Mouse (Mus musculus) embryonic facial prominence, embryonic 11.5 days (tissue): ENCODE results near the gene Wdr70. TPM values are rescaled to one million over a fixed set of nuclear protein-coding genes. Genes with fewer than 3 reads are reported as not detected.

Source experiments
- ATAC-seq: fragments of 200-750 bp; cut with Nextera tagmentation; replicated peaks from 2 replicates; pipeline ENCODE4 v1.8.0; 2017; ENCODE audit warnings: low read depth; ENCODE audit not compliant: insufficient number of reproducible peaks, low FRiP score, low TSS enrichment
- DNase-seq: peaks from one replicate; pipeline ENCODE4 v3.0.0-alpha.2; 2015; ENCODE audit warnings: low spot score
- H3K27ac ChIP-seq: fragments of 300-500 bp; sonication (generic); replicated peaks from 2 replicates; pipeline ENCODE4 v1.5.1; 2014; ENCODE audit warnings: mild to moderate bottlenecking, low read depth, low read length, control low read depth
- H3K27me3 ChIP-seq: fragments of 300-500 bp; sonication (generic); 2 replicates; pipeline ENCODE4 v1.6.1; 2014; ENCODE audit warnings: mild to moderate bottlenecking, low read length, moderate library complexity, mixed read lengths; ENCODE audit not compliant: control insufficient read depth, insufficient read depth
- H3K36me3 ChIP-seq: fragments of 300-500 bp; sonication (generic); replicated peaks from 2 replicates; pipeline ENCODE4 v1.6.1; 2014; ENCODE audit warnings: low read depth, mild to moderate bottlenecking, low read length, moderate library complexity, mixed read lengths; ENCODE audit not compliant: control insufficient read depth, insufficient read depth
- H3K4me1 ChIP-seq: fragments of 300-500 bp; sonication (generic); 2 replicates; pipeline ENCODE4 v1.6.1; 2014; ENCODE audit warnings: low read length, mixed read lengths; ENCODE audit not compliant: control insufficient read depth, insufficient read depth
- H3K4me2 ChIP-seq: fragments of 300-500 bp; sonication (generic); 2 replicates; pipeline ENCODE4 v1.6.1; 2014; ENCODE audit warnings: low read depth, mild to moderate bottlenecking, control low read depth, low read length, moderate library complexity
- H3K4me3 ChIP-seq: fragments of 300-500 bp; sonication (generic); 2 replicates; pipeline ENCODE4 v1.5.1; 2014; ENCODE audit warnings: low read depth, low read length, control low read depth
- H3K9ac ChIP-seq: fragments of 300-500 bp; sonication (generic); replicated peaks from 2 replicates; pipeline ENCODE4 v1.6.1; 2014; ENCODE audit warnings: mild to moderate bottlenecking, control low read depth, low read length
- H3K9me3 ChIP-seq: fragments of 300-500 bp; sonication (generic); replicated peaks from 2 replicates; pipeline ENCODE4 v1.6.1; 2016; ENCODE audit warnings: mild to moderate bottlenecking, low read length, inconsistent platforms, mixed read lengths; ENCODE audit not compliant: control insufficient read depth
- WGBS: fragments of 180-500 bp; shearing (Covaris S2); extraction: QIAGEN DNeasy Blood & Tissue Kit; methylation state at CpG from one replicate; pipeline ENCODE4 v1.1.7; 2014; 5-methylcytosine and 5-hydroxymethylcytosine counted together
- polyA plus RNA-seq: library from polyadenylated mRNA; unstranded; fragments of >200 nt; fragmentation: Nextera tagmentation; extraction: Ambion mirVana; gene quantifications from 2 replicates; pipeline ENCODE4 v1.2.1, GENCODE M21; 2014

Gene Wdr70
- polyA plus RNA-seq, 1 experiment from 2014 or later: 68.8 TPM

DNA sequence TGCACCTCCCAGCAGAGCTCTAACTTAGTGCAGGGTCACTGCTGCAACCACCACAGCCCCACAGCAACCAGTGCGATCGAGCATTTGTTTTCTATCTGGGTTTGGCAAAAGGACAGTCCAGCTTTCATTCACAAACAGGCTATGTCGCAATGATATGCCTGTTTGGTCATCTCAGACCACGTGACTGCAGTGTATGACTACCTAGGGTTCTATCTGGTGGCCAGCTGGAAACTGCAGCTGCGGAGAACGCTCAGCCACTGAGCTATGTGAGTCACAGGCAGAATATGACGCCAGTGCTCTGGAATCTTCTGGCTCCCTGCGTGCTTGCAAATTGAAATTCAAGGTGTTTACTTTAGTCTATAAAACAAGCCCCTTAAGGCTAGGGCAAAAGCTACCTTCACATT lies 167.4 kb downstream of the Wdr70 start:
- DNase-seq (no peak), ATAC-seq (no peak)
- Histone ChIP-seq H3K27ac (no peak overlapping the region), H3K4me2 (no peak overlapping the region), H3K27me3 (no peaks in the 10 kb centered on the region), H3K36me3 (no peaks in the 10 kb centered on the region), H3K4me1 (no peaks in the 10 kb centered on the region), H3K9me3 (no peaks in the 10 kb centered on the region), H3K4me3 (no peak overlapping the region), H3K9ac (no peak overlapping the region)
- WGBS: 88% methylated on average over 8 of the region's 8 CpGs

DNA sequence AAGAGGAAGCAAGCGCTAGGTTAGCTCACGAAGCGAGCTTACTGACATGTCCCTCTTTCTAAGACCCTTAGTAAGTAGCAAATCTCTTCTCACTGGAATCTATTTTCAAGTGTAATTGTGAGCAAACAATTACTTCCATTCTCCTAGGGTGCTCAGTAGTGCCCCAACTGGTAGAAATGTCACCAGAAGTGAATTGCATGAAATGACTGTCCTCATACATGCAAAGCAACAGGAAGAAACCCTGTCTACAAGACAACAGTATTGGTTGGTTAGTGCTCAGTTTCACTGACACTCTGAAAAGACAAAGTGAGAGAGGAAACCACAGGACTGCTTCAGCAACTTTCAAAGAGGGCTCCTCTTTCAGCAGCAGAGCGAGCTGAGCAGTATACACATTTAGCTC lies 173.6 kb downstream of the Wdr70 start:
- peak; percentile 10 for DNase-seq
- H3K4me3 ChIP-seq: no peak overlapping the region

DNA sequence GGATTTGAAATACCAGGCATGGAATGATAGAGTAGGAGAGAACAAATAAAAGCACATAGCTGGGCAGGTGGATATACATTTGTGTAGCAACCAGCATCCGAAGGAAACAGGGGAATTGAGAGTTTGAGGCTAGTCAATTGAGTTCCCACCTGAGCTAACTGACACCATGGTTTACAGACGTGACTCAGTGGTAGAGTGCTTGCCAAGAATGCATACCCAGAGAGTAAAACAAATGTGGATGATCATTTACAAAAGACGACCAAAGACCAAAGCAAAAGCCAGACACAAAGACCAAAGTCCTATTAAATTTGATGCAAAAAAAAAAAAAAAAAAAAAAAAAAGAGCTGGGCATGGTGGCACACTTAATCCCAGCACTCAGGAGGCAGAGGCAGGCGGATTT lies 175.7 kb downstream of the Wdr70 start:
- no peak overlapping the region for H3K27ac ChIP-seq
- no peaks in the 10 kb centered on the region for H3K9me3 ChIP-seq
- no peaks in the 10 kb centered on the region for H3K4me1 ChIP-seq
- H3K27me3 ChIP-seq: no peaks in the 10 kb centered on the region
- H3K4me3 ChIP-seq: no peak overlapping the region
- no peak overlapping the region for H3K4me2 ChIP-seq
- H3K9ac ChIP-seq: no peak overlapping the region
- ATAC-seq (no peak), DNase-seq (no peak)
- 85% methylated on average over 4 of the region's 4 CpGs for WGBS
- H3K36me3 ChIP-seq: no peaks in the 10 kb centered on the region

More for the DNA sequence above, 173.6 kb downstream of the Wdr70 start:
- H3K27ac ChIP-seq: no peak overlapping the region
- H3K4me1 ChIP-seq: no peaks in the 10 kb centered on the region
- no peaks in the 10 kb centered on the region for H3K9me3 ChIP-seq
- no peak overlapping the region for H3K4me2 ChIP-seq
- H3K36me3 ChIP-seq: no peaks in the 10 kb centered on the region
- H3K9ac ChIP-seq: no peak overlapping the region
- WGBS: 90% methylated on average over 4 of the region's 4 CpGs
- H3K27me3 ChIP-seq: no peaks in the 10 kb centered on the region
- no peak for ATAC-seq

DNA sequence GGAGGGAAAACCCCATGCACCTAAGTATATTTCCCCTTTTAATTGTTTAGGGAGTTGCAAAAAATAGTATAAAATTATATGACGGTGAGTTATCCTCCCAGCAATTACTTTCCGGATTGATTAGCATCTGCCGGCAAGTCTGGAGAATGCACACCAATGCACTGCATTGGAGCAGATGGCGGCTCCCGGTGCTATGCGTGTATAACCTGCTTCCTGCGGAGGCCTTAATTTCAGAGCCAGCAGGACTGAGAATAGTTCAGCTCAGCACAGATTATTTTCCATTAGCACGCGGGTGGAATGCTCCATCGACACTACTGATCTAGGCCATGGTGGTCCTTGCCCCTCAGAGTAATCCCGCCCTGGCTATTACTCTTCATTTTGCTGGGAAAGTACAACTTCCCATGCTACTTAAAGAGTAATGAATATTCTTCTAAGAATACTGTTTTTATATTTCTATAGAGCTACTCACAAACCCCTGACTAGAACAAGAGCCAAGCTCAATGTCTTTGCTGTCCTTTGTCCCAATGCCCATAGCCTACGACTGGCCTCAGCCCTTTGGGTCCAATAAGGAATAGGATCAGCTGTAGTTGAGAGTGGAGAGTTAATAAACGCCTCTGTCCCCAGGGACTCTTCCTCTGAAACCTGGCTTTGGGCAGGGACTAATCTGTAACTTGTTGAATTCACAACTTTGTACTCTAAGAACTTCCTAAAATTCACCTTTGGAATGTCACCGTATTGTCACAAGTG lies 176.5 kb downstream of the Wdr70 start:
- 95% methylated on average over 14 of the region's 14 CpGs for WGBS
- H3K27ac ChIP-seq: no peak overlapping the region
- no peak for DNase-seq

DNA sequence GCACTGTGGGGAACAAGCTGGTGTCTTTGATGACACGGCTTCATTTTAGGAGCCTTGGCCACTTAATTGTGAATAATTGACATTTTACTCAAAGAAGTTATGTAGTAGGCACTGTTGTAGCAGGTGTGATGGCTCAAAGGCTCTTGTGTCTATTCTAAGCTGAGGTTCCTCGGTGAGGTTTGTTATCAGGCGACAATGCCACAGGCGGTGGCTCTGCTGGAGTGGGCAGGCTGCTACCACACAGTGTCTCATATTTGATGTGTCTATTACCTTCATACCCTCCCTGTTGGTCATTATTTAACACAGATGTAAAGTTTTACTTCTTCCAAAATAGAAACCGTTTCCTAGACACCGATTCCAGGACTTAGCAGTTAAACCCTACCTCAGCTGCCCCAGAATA lies 177.9 kb downstream of the Wdr70 start:
- no peak for DNase-seq
- Histone ChIP-seq H3K9me3 (no peaks in the 10 kb centered on the region), H3K4me3 (no peak overlapping the region), H3K9ac (no peak overlapping the region), H3K4me2 (no peak overlapping the region), H3K4me1 (no peaks in the 10 kb centered on the region), H3K36me3 (no peaks in the 10 kb centered on the region), H3K27me3 (no peaks in the 10 kb centered on the region), H3K27ac (no peak overlapping the region)
- no peak for ATAC-seq
- 90% methylated on average over 6 of the region's 6 CpGs for WGBS

More for the DNA sequence above, 176.5 kb downstream of the Wdr70 start:
- no peaks in the 10 kb centered on the region for H3K27me3 ChIP-seq
- no peak overlapping the region for H3K9ac ChIP-seq
- ATAC-seq: no peak
- H3K4me2 ChIP-seq: no peak overlapping the region
- no peak overlapping the region for H3K4me3 ChIP-seq
- no peaks in the 10 kb centered on the region for H3K4me1 ChIP-seq
- no peaks in the 10 kb centered on the region for H3K9me3 ChIP-seq
- no peaks in the 10 kb centered on the region for H3K36me3 ChIP-seq

DNA sequence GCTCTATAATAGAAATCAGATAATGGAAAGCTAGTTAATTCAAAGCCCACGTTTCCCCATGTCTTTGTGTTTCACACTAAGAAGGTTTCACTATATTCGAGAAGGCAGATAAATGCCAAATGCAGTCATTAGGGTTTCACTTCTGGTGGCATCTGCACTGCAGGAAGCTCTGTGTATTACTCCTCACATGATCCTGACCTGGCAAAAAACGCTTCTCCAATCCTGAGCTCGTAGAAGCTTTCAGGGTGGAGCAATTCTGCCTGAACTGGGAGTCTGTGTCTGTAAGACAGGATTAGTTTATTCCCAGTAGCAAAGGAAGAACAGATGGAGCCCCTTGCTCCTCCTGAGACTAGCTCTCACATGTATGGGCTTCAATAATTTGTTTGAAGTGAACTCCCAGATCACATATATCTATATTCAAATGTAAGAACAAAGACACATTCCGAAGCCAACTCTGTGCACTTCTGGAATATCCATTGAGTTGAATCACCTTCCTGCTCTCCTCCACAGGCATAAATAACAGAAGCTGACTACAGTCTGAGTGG lies 192.4 kb downstream of the Wdr70 start:
- H3K4me2 ChIP-seq: no peak overlapping the region
- no peak for DNase-seq
- H3K27me3 ChIP-seq: no peaks in the 10 kb centered on the region
- no peaks in the 10 kb centered on the region for H3K9me3 ChIP-seq
- no peaks in the 10 kb centered on the region for H3K36me3 ChIP-seq
- H3K4me1 ChIP-seq: no peaks in the 10 kb centered on the region
- no peak overlapping the region for H3K27ac ChIP-seq
- no peak overlapping the region for H3K4me3 ChIP-seq
- ATAC-seq: no peak
- 81% methylated on average over 5 of the region's 5 CpGs for WGBS
- no peak overlapping the region for H3K9ac ChIP-seq

DNA sequence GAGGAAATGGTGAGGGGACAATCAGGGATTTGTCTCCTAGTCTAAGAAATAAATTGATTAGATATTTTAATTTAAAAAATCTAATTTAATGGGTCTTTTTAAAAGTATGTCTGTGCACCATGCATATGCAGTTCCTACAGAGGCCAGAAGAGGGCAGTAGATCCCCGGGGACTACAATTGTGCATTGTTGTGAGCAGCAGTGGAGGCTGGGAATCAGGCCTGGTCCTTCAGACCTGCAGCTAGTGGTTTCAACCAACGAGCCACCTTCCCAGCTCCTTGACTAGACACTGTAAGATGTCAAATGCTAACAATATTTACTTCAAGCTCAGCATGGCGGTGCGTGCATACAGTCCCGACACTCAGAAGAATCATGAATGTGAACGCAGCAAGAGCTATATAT lies 199.7 kb downstream of the Wdr70 start:
- 93% methylated on average over 6 of the region's 6 CpGs for WGBS
- H3K9ac ChIP-seq: no peak overlapping the region
- no peak overlapping the region for H3K27ac ChIP-seq
- H3K4me1 ChIP-seq: no peaks in the 10 kb centered on the region
- no peaks in the 10 kb centered on the region for H3K36me3 ChIP-seq
- H3K9me3 ChIP-seq: no peaks in the 10 kb centered on the region; the same call in 1 of the 2 replicates
- no peak overlapping the region for H3K4me3 ChIP-seq
- ATAC-seq (no peak), DNase-seq (no peak)
- H3K27me3 ChIP-seq: no peaks in the 10 kb centered on the region
- no peak overlapping the region for H3K4me2 ChIP-seq

DNA sequence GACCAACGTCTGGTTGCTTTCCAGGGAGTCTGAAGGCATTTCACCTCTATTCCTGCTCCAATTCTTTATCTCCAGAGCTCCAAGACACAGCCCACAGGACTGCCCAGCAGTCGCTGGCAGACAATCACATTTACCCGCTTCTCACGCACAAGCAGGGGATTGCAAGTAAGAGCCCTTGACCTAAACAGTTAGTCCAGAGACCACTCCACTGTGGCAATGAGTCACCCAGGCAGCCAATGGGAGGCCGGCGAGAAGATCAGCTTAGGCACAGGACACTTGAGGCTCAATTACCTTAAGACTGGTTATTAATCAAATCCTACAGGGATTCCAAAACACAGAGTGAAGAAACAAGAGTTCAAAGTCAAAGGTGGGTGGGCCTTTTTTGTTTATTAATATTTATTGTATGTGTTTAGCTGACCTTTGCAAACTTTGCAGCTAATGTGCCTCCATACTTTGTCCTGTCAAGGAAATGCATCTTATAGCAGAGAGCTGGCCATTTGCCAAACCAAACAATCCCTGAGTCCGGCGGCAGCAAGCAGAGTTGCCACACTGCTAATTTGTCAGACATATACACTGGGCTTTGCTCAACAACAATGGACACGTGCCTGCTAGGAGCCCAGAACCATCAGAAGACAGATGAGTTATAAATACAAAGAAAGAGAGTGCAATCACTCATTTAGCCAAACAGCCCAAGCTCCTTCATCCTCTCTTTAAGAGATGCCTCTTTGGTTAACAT lies 207.3 kb downstream of the Wdr70 start:
- Histone ChIP-seq H3K9ac (no peak overlapping the region), H3K27ac (no peak overlapping the region), H3K4me1 (no peaks in the 10 kb centered on the region), H3K4me2 (no peak overlapping the region), H3K27me3 (no peaks in the 10 kb centered on the region), H3K36me3 (no peaks in the 10 kb centered on the region), H3K9me3 (no peaks in the 10 kb centered on the region), H3K4me3 (no peak overlapping the region)
- WGBS: 64% methylated on average over 9 of the region's 9 CpGs
- no peak for ATAC-seq
- no peak for DNase-seq
